Mouse (Mus musculus): ENCODE measurements at regions not wholly inside any gene's neighbourhood (a gene's known extent, or its start where the extent isn't known, plus 50 kb on each side); places are given as distances from the start of the nearest gene placed in this dataset.

DNA sequence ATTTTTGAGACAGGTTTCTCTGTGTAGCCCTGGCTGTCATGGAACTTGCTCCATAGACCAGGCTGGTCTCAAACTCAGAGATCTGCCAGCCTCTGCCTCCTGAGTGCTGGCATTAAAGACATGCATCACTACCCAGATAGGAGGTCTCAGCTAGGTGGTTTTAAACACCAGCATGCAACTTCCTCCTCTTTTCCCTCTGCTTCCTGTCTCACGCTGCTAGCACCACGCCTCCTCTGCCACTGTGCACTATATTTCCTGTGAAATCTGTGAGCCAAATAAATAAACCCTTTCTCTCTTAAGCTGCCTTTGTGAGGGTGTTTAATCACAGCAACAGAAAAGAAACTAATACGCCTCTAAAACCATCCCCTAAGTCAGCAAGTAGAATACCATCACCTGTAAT lies 109.6 kb upstream of the Arg1 start:
- TF ChIP-seq MAX (IDR thresholded peaks at IDR 0.05; ENCODE audit: low read depth) (no peak), POLR2A (IDR thresholded peaks at IDR 0.05; ENCODE audit: insufficient read length, low read depth) (no peak), TCF3 (IDR thresholded peaks at IDR 0.05; ENCODE audit: insufficient read length, low read depth) (no peak), USF1 (IDR thresholded peaks at IDR 0.05; ENCODE audit: low read depth) (no peak), TCF12 (IDR thresholded peaks at IDR 0.05; ENCODE audit: insufficient read depth, poor library complexity, severe bottlenecking) (no peak), CEBPB (IDR thresholded peaks at IDR 0.05; ENCODE audit: insufficient read depth, poor library complexity, severe bottlenecking) (no peak), POLR2AphosphoS2 (IDR thresholded peaks at IDR 0.05; ENCODE audit: insufficient read length, low read depth) (no peak), E2F4 (IDR thresholded peaks at IDR 0.05; ENCODE audit: insufficient read depth) (no peak), MYOG (IDR thresholded peaks at IDR 0.05; ENCODE audit: control insufficient read depth in 1 of 3, insufficient read depth in 1 of 3, insufficient read length in 2 of 3, low read depth in 2 of 3) (no peak), SRF (IDR thresholded peaks at IDR 0.05; ENCODE audit: control insufficient read depth, insufficient read length, low read depth) (no peak)

All from myocyte (in vitro differentiated cells).